Mouse (Mus musculus) testis, postnatal 10 days (tissue): ENCODE measurements around the gene Ctcf.
A peak's percentile ranks its signal among the peaks of the same experiment; 100 is the strongest.

Experiments
- DNase-seq: peaks from one replicate; pipeline ENCODE4 v3.0.0; 2021; ENCODE audit warnings: low spot score

Ctcf gene

GRCm38 (mm10) chr8:105617451-105618278 is 18.7 kb upstream of the Ctcf start:
- peak; percentile 57 for DNase-seq

- DNase-seq = no peak
These were observed 18.1 kb upstream of the Ctcf start for GRCm38 (mm10) chr8:105618279-105618634.

- DNase-seq = no peak
These were observed 17.3 kb upstream of the Ctcf start for GRCm38 (mm10) chr8:105618892-105619591.

- DNase-seq = no peak
These were observed 16.2 kb upstream of the Ctcf start for GRCm38 (mm10) chr8:105620211-105620610.

GRCm38 (mm10) chr8:105620946-105621720 is 15.2 kb upstream of the Ctcf start:
- DNase-seq = no peak

- no peak for DNase-seq
These were observed 14.5 kb upstream of the Ctcf start for GRCm38 (mm10) chr8:105621841-105622240.

GRCm38 (mm10) chr8:105622421-105622920 is 13.9 kb upstream of the Ctcf start:
- DNase-seq = peak; percentile 97

GRCm38 (mm10) chr8:105623118-105623517 is 13.2 kb upstream of the Ctcf start:
- DNase-seq = no peak

GRCm38 (mm10) chr8:105623679-105624245 is 12.6 kb upstream of the Ctcf start:
- no peak for DNase-seq

GRCm38 (mm10) chr8:105624401-105624800 is 12.0 kb upstream of the Ctcf start:
- DNase-seq = no peak

- DNase-seq = no peak
These were observed 11.5 kb upstream of the Ctcf start for GRCm38 (mm10) chr8:105624831-105625230.

- DNase-seq = no peak
These were observed 10.3 kb upstream of the Ctcf start for GRCm38 (mm10) chr8:105626086-105626485.

- no peak for DNase-seq
These were observed 7.0 kb upstream of the Ctcf start for GRCm38 (mm10) chr8:105629337-105629736.

- DNase-seq = no peak
These were observed 1.5 kb upstream of the Ctcf start for GRCm38 (mm10) chr8:105634771-105635458.

GRCm38 (mm10) chr8:105635481-105635880 is 887 bp upstream of the Ctcf start:
- peak; percentile 53 for DNase-seq

- peak; percentile 75 for DNase-seq
These were observed 669 bp downstream of the Ctcf start, which contains the start of gene Agrp for GRCm38 (mm10) chr8:105636963-105637510. Gene Agrp (minus strand): TSS chr8:105637393.

GRCm38 (mm10) chr8:105637601-105638041 is 1.3 kb downstream of the Ctcf start:
- no peak for DNase-seq

GRCm38 (mm10) chr8:105638510-105638909 is 2.1 kb downstream of the Ctcf start:
- DNase-seq = no peak

- no peak for DNase-seq
These were observed 3.5 kb downstream of the Ctcf start for GRCm38 (mm10) chr8:105639835-105640234.

- DNase-seq = no peak
These were observed 4.1 kb downstream of the Ctcf start for GRCm38 (mm10) chr8:105640511-105640910.

GRCm38 (mm10) chr8:105645205-105645604 is 8.8 kb downstream of the Ctcf start:
- DNase-seq = no peak
